Mouse (Mus musculus): ENCODE measurements at regions not wholly inside any gene's neighbourhood (a gene's known extent, or its start where the extent isn't known, plus 50 kb on each side); places are given as distances from the start of the nearest gene placed in this dataset.

GRCm38 (mm10) chr8:92129241-92130015 is 228.0 kb upstream of the Irx5 start:
- no peak overlapping the region for H3K9ac ChIP-seq (replicated peaks)
- H3K4me3 ChIP-seq (ENCODE audit: insufficient read depth in 1 of 2, low read depth in 2 of 2, low read length in 2 of 2): no peak overlapping the region
- no peaks in the 10 kb centered on the region for H3K4me1 ChIP-seq (replicated peaks; ENCODE audit: control insufficient read depth in 2 of 2, insufficient read depth in 2 of 2, low read length in 1 of 2)
- DNase-seq (ENCODE audit: low read depth in 3 of 3, low spot score in 3 of 3): no peak
- ATAC-seq (ENCODE audit: insufficient read depth): no peak
- no peaks in the 10 kb centered on the region for H3K27me3 ChIP-seq (ENCODE audit: control insufficient read depth, insufficient read depth, low read length)
- H3K27ac ChIP-seq: no peak overlapping the region
- H3K36me3 ChIP-seq (replicated peaks; ENCODE audit: control insufficient read depth, insufficient read depth, low read depth): no peaks in the 10 kb centered on the region
- no peak for TF ChIP-seq CTCF (IDR thresholded peaks at IDR 0.05; ENCODE audit: low read depth)
- TF ChIP-seq EP300 (IDR thresholded peaks at IDR 0.05; ENCODE audit: low read depth): no peak
- 58% methylated on average over 6 of the region's 6 CpGs for WGBS (ENCODE audit: insufficient replicate concordance)
- no peaks in the 10 kb centered on the region for H3K9me3 ChIP-seq (ENCODE audit: control insufficient read depth, low read length)
- no peak overlapping the region for H3K4me2 ChIP-seq (ENCODE audit: low read depth)

GRCm38 (mm10) chr8:92125631-92126030 is 231.8 kb upstream of the Irx5 start:
- TF ChIP-seq EP300 (IDR thresholded peaks at IDR 0.05; ENCODE audit: low read depth): no peak
- TF ChIP-seq CTCF (IDR thresholded peaks at IDR 0.05; ENCODE audit: low read depth): no peak
- Histone ChIP-seq H3K9me3 (ENCODE audit: control insufficient read depth, low read length) (no peaks in the 10 kb centered on the region), H3K27me3 (ENCODE audit: control insufficient read depth, insufficient read depth, low read length) (no peaks in the 10 kb centered on the region), H3K27ac (no peak overlapping the region), H3K9ac (replicated peaks) (no peak overlapping the region), H3K36me3 (replicated peaks; ENCODE audit: control insufficient read depth, insufficient read depth, low read depth) (no peaks in the 10 kb centered on the region), H3K4me2 (ENCODE audit: low read depth) (no peak overlapping the region), H3K4me3 (ENCODE audit: insufficient read depth in 1 of 2, low read depth in 2 of 2, low read length in 2 of 2) (no peak overlapping the region), H3K4me1 (replicated peaks; ENCODE audit: control insufficient read depth in 2 of 2, insufficient read depth in 2 of 2, low read length in 1 of 2) (no peaks in the 10 kb centered on the region)
- no peak for ATAC-seq (ENCODE audit: insufficient read depth)
- no peak for DNase-seq (ENCODE audit: low read depth in 3 of 3, low spot score in 3 of 3)
- WGBS (ENCODE audit: insufficient replicate concordance): 37% methylated on average over 3 of the region's 3 CpGs

DNA sequence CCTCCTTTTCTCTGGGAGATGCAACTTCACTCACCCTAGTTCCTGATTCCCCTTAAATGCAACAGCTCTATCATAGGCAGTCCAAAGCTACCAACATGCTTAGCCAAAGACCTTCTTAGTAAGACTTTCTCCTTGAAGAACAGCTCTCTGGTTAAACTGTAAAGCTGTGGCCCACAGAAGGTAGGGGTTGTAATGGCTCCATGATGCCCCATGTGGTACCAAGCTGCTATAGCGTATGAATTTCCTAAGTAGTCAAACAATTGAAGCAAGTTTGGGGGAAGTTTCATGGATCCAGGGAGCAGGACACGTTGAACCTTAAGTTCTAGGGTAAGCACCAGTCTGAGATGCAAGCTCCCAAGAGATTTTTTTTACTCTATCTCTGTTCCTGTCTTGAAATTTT is 236.1 kb upstream of the Irx5 start:
- H3K4me2 ChIP-seq (ENCODE audit: low read depth): no peak overlapping the region
- H3K36me3 ChIP-seq (replicated peaks; ENCODE audit: control insufficient read depth, insufficient read depth, low read depth): no peaks in the 10 kb centered on the region
- TF ChIP-seq EP300 (IDR thresholded peaks at IDR 0.05; ENCODE audit: low read depth) (no peak), CTCF (IDR thresholded peaks at IDR 0.05; ENCODE audit: low read depth) (peak; percentile 18; the same call in 1 of the 2 replicates)
- H3K9me3 ChIP-seq (ENCODE audit: control insufficient read depth, low read length): no peaks in the 10 kb centered on the region
- H3K4me3 ChIP-seq (ENCODE audit: insufficient read depth in 1 of 2, low read depth in 2 of 2, low read length in 2 of 2): no peak overlapping the region
- ATAC-seq (ENCODE audit: insufficient read depth) (no peak), DNase-seq (ENCODE audit: low read depth in 3 of 3, low spot score in 3 of 3) (no peak)
- no peaks in the 10 kb centered on the region for H3K27me3 ChIP-seq (ENCODE audit: control insufficient read depth, insufficient read depth, low read length)
- H3K27ac ChIP-seq: no peak overlapping the region
- no peaks in the 10 kb centered on the region for H3K4me1 ChIP-seq (replicated peaks; ENCODE audit: control insufficient read depth in 2 of 2, insufficient read depth in 2 of 2, low read length in 1 of 2)
- H3K9ac ChIP-seq (replicated peaks): no peak overlapping the region
- WGBS (ENCODE audit: insufficient replicate concordance): 21% methylated on average over 2 of the region's 2 CpGs

- no peaks in the 10 kb centered on the region for H3K36me3 ChIP-seq (replicated peaks; ENCODE audit: control insufficient read depth, insufficient read depth, low read depth)
- no peaks in the 10 kb centered on the region for H3K9me3 ChIP-seq (ENCODE audit: control insufficient read depth, low read length)
- DNase-seq (ENCODE audit: low read depth in 3 of 3, low spot score in 3 of 3) (no peak), ATAC-seq (ENCODE audit: insufficient read depth) (no peak)
- no peaks in the 10 kb centered on the region for H3K4me1 ChIP-seq (replicated peaks; ENCODE audit: control insufficient read depth in 2 of 2, insufficient read depth in 2 of 2, low read length in 1 of 2)
- no peaks in the 10 kb centered on the region for H3K27me3 ChIP-seq (ENCODE audit: control insufficient read depth, insufficient read depth, low read length)
- no peak overlapping the region for H3K4me2 ChIP-seq (ENCODE audit: low read depth)
- TF ChIP-seq CTCF (IDR thresholded peaks at IDR 0.05; ENCODE audit: low read depth) (0 out of 2 replicates have a peak, but pooled peaks have one; percentile 21), EP300 (IDR thresholded peaks at IDR 0.05; ENCODE audit: low read depth) (no peak)
- no peak overlapping the region for H3K4me3 ChIP-seq (ENCODE audit: insufficient read depth in 1 of 2, low read depth in 2 of 2, low read length in 2 of 2)
- no peak overlapping the region for H3K27ac ChIP-seq
- WGBS (ENCODE audit: insufficient replicate concordance): 73% methylated on average over 15 of the region's 15 CpGs
- H3K9ac ChIP-seq (replicated peaks): no peak overlapping the region
Measured at GRCm38 (mm10) chr8:92115479-92116267, 241.8 kb upstream of the Irx5 start.
